Mouse (Mus musculus): ENCODE data around the gene Cep295nl.

- TF ChIP-seq CTCF (IDR thresholded peaks at IDR 0.05; ENCODE audit: insufficient read depth, low read depth, low read length) (no peak), POLR2A (IDR thresholded peaks at IDR 0.05; ENCODE audit: insufficient read depth, low read depth, low read length) (no peak)
Measured at GRCm38 (mm10) chr11:118375461-118375860, 33.2 kb upstream of the Cep295nl start.
